Mouse (Mus musculus): ENCODE data around the gene Gm27021.

DNA sequence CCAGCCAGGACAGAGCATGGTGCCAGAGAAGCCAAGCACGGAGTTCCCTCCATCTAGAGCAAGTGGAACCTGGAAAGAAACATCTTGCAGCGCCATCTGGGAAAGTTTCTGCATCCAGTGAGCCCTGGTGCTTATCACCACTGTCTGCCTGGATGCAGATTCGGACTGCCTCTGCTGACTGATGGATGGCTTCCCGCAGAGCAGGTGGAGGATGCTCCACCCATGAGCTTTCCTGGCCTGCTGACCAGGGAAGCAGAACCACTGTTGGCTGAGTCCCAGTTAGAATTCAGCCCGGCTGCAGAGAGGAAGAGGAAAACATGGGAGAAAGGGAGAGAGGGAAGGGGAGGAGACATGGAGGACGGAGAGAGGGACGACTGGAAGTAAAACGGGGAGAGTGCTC is 19.9 kb upstream of the Gm27021 start:
- no peak for TF ChIP-seq EP300 (optimal IDR thresholded peaks at IDR 0.05)
- no peak for TF ChIP-seq CTCF (IDR thresholded peaks at IDR 0.05; ENCODE audit: low read depth)

Measured in stomach, postnatal 0 days (tissue).